Mouse (Mus musculus) limb, embryonic 14.5 days (tissue): ENCODE measurements around the gene Mfsd1. TPM values are rescaled to one million over a fixed set of nuclear protein-coding genes. Genes with fewer than 3 reads are reported as not detected.

Source experiments
- ATAC-seq: fragments of 200-750 bp; cut with Nextera tagmentation; 2 replicates; pipeline ENCODE4 v1.8.0; 2017; ENCODE audit warnings: low read depth, moderate number of reproducible peaks, moderate TSS enrichment; ENCODE audit not compliant: low FRiP score
- DNase-seq: peaks from one replicate; pipeline ENCODE4 v3.0.0-alpha.2; 2015; ENCODE audit warnings: low spot score
- H3K27ac ChIP-seq: fragments of 300-500 bp; sonication (generic); replicated peaks from 2 replicates; pipeline ENCODE4 v1.5.1; 2014; ENCODE audit warnings: low read depth, mild to moderate bottlenecking, low read length, moderate library complexity, mixed read lengths
- H3K27me3 ChIP-seq: fragments of 300-500 bp; sonication (generic); 2 replicates; pipeline ENCODE4 v1.6.1; 2014; ENCODE audit warnings: low read length, mixed read lengths; ENCODE audit not compliant: control insufficient read depth, insufficient read depth
- H3K36me3 ChIP-seq: fragments of 300-500 bp; sonication (generic); 2 replicates; pipeline ENCODE4 v1.6.1; 2014; ENCODE audit warnings: mild to moderate bottlenecking, low read length, moderate library complexity, mixed read lengths; ENCODE audit not compliant: control insufficient read depth, insufficient read depth
- H3K4me1 ChIP-seq: fragments of 300-500 bp; sonication (generic); 2 replicates; pipeline ENCODE4 v1.6.1; 2014; ENCODE audit warnings: antibody characterized with exemption, low read length, mixed read lengths; ENCODE audit not compliant: control insufficient read depth, insufficient read depth
- H3K4me2 ChIP-seq: fragments of 300-500 bp; sonication (generic); replicated peaks from 2 replicates; pipeline ENCODE4 v1.6.1; 2014; ENCODE audit warnings: low read depth, mild to moderate bottlenecking, low read length, moderate library complexity; ENCODE audit not compliant: severe bottlenecking
- H3K4me3 ChIP-seq: fragments of 300-500 bp; sonication (generic); replicated peaks from 2 replicates; pipeline ENCODE4 v1.5.1; 2014; ENCODE audit warnings: low read length
- H3K9ac ChIP-seq: fragments of 300-500 bp; sonication (generic); 2 replicates; pipeline ENCODE4 v1.6.1; 2014; ENCODE audit warnings: mild to moderate bottlenecking, low read depth, low read length, moderate library complexity; ENCODE audit not compliant: severe bottlenecking
- H3K9me3 ChIP-seq: fragments of 300-500 bp; sonication (generic); 2 replicates; pipeline ENCODE4 v1.6.1; 2016; ENCODE audit warnings: low read length; ENCODE audit not compliant: control insufficient read depth
- POLR2A ChIP-seq: fragments of 200-500 bp; IDR thresholded peaks from 2 replicates; pipeline ENCODE4 v1.8.0; 2012; ENCODE audit warnings: inconsistent platforms, mild to moderate bottlenecking, moderate library complexity, borderline replicate concordance; ENCODE audit not compliant: insufficient read depth, insufficient read length; ENCODE audit errors: extremely low read depth
- WGBS: fragments of 180-500 bp; shearing (Covaris S2); extraction: QIAGEN DNeasy Blood & Tissue Kit; methylation state at CpG from one replicate; pipeline ENCODE4 v1.1.7; 2014; 5-methylcytosine and 5-hydroxymethylcytosine counted together
- polyA plus RNA-seq, 2 experiments: library from polyadenylated mRNA; depleted of rRNA in 1 of 2; stranded (reverse) in 1 of 2; unstranded in 1 of 2; fragments of >200 nt; fragmentation: Nextera tagmentation in 1 of 2; extraction: Ambion mirVana in 1 of 2; gene quantifications; 2 replicates each; pipeline versions ENCODE4 v1.2.1 to v1.2.3; 2012 to 2014

Gene Mfsd1
- polyA plus RNA-seq, 2 experiments: 36.9 to 61.8 TPM

DNA sequence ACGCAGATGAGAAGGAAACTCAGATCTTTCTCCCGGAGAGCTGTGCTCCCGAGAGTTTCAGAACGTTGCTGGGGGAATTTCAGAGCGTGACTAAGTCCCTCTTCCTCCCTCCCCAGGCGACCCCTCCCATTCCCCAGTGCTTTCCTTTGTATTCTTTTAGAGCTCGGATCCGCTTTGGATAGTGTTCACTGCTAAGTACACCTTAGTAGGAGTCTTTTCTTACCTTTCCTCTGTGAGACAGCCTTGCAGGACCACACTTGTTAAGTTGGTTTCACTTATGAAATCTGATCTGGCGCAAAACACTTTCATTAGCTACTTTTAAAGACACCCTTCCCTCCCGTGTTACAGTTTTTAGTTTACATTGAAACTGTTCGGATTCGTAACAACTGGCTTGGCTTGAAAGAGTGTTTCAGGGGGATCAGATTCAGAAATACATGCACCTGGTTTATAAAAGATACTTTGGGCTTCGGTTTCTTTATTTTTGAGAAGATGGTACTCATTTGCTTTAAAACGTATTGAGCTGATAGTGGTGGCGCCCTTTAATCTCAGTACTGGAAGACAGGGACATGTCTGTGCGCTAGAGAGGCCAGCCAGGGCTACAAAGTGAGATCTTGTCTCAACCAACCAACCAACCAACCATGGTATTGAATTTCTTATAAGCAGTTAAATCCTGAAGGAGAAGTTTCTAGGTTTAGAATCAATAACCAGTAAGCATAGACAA, 744 bp downstream of the Mfsd1 start:
- H3K9ac ChIP-seq: peak overlapping the region; percentile 71
- TF ChIP-seq POLR2A: no peak
- no peak overlapping the region for H3K27ac ChIP-seq
- H3K4me2 ChIP-seq: peak overlapping the region; percentile 92
- H3K9me3 ChIP-seq: no peaks in the 10 kb centered on the region
- H3K36me3 ChIP-seq: peaks cover 13% of the 10 kb centered on the region
- H3K4me3 ChIP-seq: peak overlapping the region; percentile 81
- WGBS: 17% methylated on average over 16 of the region's 16 CpGs
- peaks cover 3% of the 10 kb centered on the region; the same call in 1 of the 2 replicates for H3K4me1 ChIP-seq
- ATAC-seq: 0 out of 2 replicates have a peak, but pooled peaks have one; percentile 7
- no peak for DNase-seq
- no peaks in the 10 kb centered on the region; the same call in 1 of the 2 replicates for H3K27me3 ChIP-seq

DNA sequence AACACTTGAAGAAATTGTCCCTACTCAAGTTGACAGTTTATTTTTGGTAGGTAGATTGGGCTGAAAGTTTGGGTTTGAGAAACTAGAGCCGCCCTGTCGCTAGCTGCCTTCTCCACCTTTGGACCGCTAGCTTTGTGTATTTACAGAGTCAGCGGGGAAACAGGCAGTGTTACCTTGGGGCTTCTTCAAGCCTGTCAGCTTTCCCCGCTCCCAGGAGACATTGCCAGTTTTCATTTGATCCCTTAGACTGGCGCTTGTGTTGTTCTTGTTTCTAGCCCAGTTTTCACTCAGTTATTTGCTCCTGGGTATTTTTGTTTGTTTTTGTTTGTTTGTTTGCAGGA, 1.3 kb downstream of the Mfsd1 start:
- Histone ChIP-seq H3K36me3 (peaks cover 14% of the 10 kb centered on the region), H3K9ac (no peak overlapping the region), H3K9me3 (no peaks in the 10 kb centered on the region), H3K4me2 (peak overlapping the region; percentile 92; the same call in 1 of the 2 replicates), H3K27ac (no peak overlapping the region), H3K4me3 (no peak overlapping the region), H3K4me1 (peaks cover 3% of the 10 kb centered on the region; the same call in 1 of the 2 replicates), H3K27me3 (no peaks in the 10 kb centered on the region; the same call in 1 of the 2 replicates)
- WGBS: 87% methylated on average over 6 of the region's 6 CpGs
- TF ChIP-seq POLR2A: no peak
- DNase-seq (no peak), ATAC-seq (no peak)

GRCm38 (mm10) chr3:67586511-67586910, 4.0 kb downstream of the Mfsd1 start:
- no peak for DNase-seq
- Histone ChIP-seq H3K9ac (no peak overlapping the region), H3K4me2 (no peak overlapping the region), H3K9me3 (no peaks in the 10 kb centered on the region), H3K27me3 (no peaks in the 10 kb centered on the region), H3K4me1 (peaks cover 3% of the 10 kb centered on the region; the same call in 1 of the 2 replicates), H3K27ac (no peak overlapping the region), H3K36me3 (peaks cover 38% of the 10 kb centered on the region), H3K4me3 (no peak overlapping the region)
- 94% methylated on average over 2 of the region's 2 CpGs for WGBS
- TF ChIP-seq POLR2A: no peak
- ATAC-seq: no peak

DNA sequence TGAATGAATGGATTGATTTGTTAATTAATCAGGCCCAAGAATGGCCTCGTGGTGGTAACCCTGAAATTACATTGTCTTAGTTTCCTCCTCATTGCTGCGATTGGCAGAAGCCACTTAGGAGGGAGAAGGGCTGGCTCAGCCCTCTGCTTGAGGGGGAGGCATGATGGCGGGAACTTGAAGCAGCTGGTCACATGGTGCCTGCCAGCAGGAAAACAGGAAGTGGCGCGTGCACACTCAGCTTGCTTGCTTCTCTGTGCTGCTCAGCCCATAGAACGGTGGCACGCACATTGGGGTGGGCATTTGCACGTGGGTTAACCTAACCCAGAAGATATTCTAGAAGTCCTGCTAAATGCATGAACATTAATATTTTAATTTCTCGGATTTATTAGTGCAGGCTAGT, 4.9 kb downstream of the Mfsd1 start:
- DNase-seq: no peak
- Histone ChIP-seq H3K9me3 (no peaks in the 10 kb centered on the region), H3K4me2 (no peak overlapping the region), H3K4me1 (peaks cover 3% of the 10 kb centered on the region; the same call in 1 of the 2 replicates), H3K27ac (no peak overlapping the region), H3K9ac (no peak overlapping the region), H3K27me3 (no peaks in the 10 kb centered on the region), H3K36me3 (peaks cover 47% of the 10 kb centered on the region), H3K4me3 (no peak overlapping the region)
- no peak for ATAC-seq
- WGBS: 77% methylated on average over 9 of the region's 9 CpGs
- TF ChIP-seq POLR2A: no peak

- H3K9me3 ChIP-seq: no peaks in the 10 kb centered on the region
- H3K4me3 ChIP-seq: no peak overlapping the region
- peaks cover 53% of the 10 kb centered on the region for H3K36me3 ChIP-seq
- no peak for ATAC-seq
- H3K27ac ChIP-seq: no peak overlapping the region
- H3K4me2 ChIP-seq: no peak overlapping the region
- no peak for DNase-seq
- H3K27me3 ChIP-seq: no peaks in the 10 kb centered on the region
- no peak overlapping the region for H3K9ac ChIP-seq
- no peak for TF ChIP-seq POLR2A
- no peaks in the 10 kb centered on the region for H3K4me1 ChIP-seq
- 92% methylated on average over 13 of the region's 13 CpGs for WGBS
Measured at GRCm38 (mm10) chr3:67601616-67602138, 19.1 kb downstream of the Mfsd1 start.
